Mouse (Mus musculus) cerebellum, adult 2 months (tissue): ENCODE results near the gene Cyp2d9.

ENCODE experiments used
- CTCF ChIP-seq: fragments of 200-500 bp; IDR thresholded peaks from 2 replicates; pipeline ENCODE4 v1.5.1; 2011; ENCODE audit warnings: low read depth, mild to moderate bottlenecking, control low read depth, low read length, moderate library complexity, borderline replicate concordance; ENCODE audit not compliant: insufficient read depth
- POLR2A ChIP-seq: fragments of 200-500 bp; IDR thresholded peaks from 2 replicates; pipeline ENCODE4 v1.6.1; 2011; ENCODE audit warnings: low read length, control low read depth, borderline replicate concordance; ENCODE audit not compliant: insufficient read depth

GRCm38 (mm10) chr15:82401516-82401915, 31.7 kb upstream of the Cyp2d9 start:
- TF ChIP-seq CTCF, result no peak
- TF ChIP-seq POLR2A, result no peak
